Mouse (Mus musculus): ENCODE data around the gene Adam8. TPM values are rescaled to one million over a fixed set of nuclear protein-coding genes. Genes with fewer than 3 reads are reported as not detected.

Gene Adam8
- polyA plus RNA-seq, 1 experiment from 2014 or later = 2.4 TPM

GRCm38 (mm10) chr7:139949893-139950282, 42.5 kb downstream of the Adam8 start:
- Histone ChIP-seq H3K4me1 (ENCODE audit: control insufficient read depth, insufficient read depth, low read length) (no peaks in the 10 kb centered on the region), H3K27ac (replicated peaks; ENCODE audit: low read depth, low read length) (peak overlapping the region; percentile 56; the same call in 1 of the 2 replicates), H3K4me2 (ENCODE audit: low read depth, low read length) (peak overlapping the region; percentile 95), H3K36me3 (ENCODE audit: control insufficient read depth, insufficient read depth, low read length) (no peaks in the 10 kb centered on the region), H3K9me3 (ENCODE audit: control insufficient read depth, low read length) (no peaks in the 10 kb centered on the region), H3K4me3 (ENCODE audit: low read depth, low read length) (peak overlapping the region; percentile 55), H3K27me3 (replicated peaks; ENCODE audit: control insufficient read depth, insufficient read depth, low read length) (peaks cover 30% of the 10 kb centered on the region), H3K9ac (ENCODE audit: low read depth, low read length) (peak overlapping the region; percentile 68)
- peak; percentile 85 for DNase-seq (ENCODE audit: low spot score)
- ATAC-seq (ENCODE audit: low read depth) = peak; percentile 87
- under 1% methylated on average over 15 of the region's 15 CpGs for WGBS

GRCm38 (mm10) chr7:139946032-139946431, 46.3 kb downstream of the Adam8 start:
- no peak for DNase-seq (ENCODE audit: low spot score)
- Histone ChIP-seq H3K36me3 (ENCODE audit: control insufficient read depth, insufficient read depth, low read length) (no peaks in the 10 kb centered on the region), H3K27ac (replicated peaks; ENCODE audit: low read depth, low read length) (no peak overlapping the region), H3K9ac (ENCODE audit: low read depth, low read length) (no peak overlapping the region), H3K4me3 (ENCODE audit: low read depth, low read length) (no peak overlapping the region), H3K4me2 (ENCODE audit: low read depth, low read length) (no peak overlapping the region), H3K4me1 (ENCODE audit: control insufficient read depth, insufficient read depth, low read length) (no peaks in the 10 kb centered on the region), H3K9me3 (ENCODE audit: control insufficient read depth, low read length) (no peaks in the 10 kb centered on the region), H3K27me3 (replicated peaks; ENCODE audit: control insufficient read depth, insufficient read depth, low read length) (peaks cover 69% of the 10 kb centered on the region)
- 38% methylated on average over 5 of the region's 5 CpGs for WGBS
- ATAC-seq (ENCODE audit: low read depth) = no peak

GRCm38 (mm10) chr7:139945516-139945915, 46.8 kb downstream of the Adam8 start:
- no peak overlapping the region for H3K27ac ChIP-seq (replicated peaks; ENCODE audit: low read depth, low read length)
- no peaks in the 10 kb centered on the region for H3K9me3 ChIP-seq (ENCODE audit: control insufficient read depth, low read length)
- 13% methylated on average over 5 of the region's 5 CpGs for WGBS
- H3K36me3 ChIP-seq (ENCODE audit: control insufficient read depth, insufficient read depth, low read length) = no peaks in the 10 kb centered on the region
- ATAC-seq (ENCODE audit: low read depth) (no peak), DNase-seq (ENCODE audit: low spot score) (no peak)
- no peaks in the 10 kb centered on the region for H3K4me1 ChIP-seq (ENCODE audit: control insufficient read depth, insufficient read depth, low read length)
- no peak overlapping the region for H3K4me3 ChIP-seq (ENCODE audit: low read depth, low read length)
- H3K27me3 ChIP-seq (replicated peaks; ENCODE audit: control insufficient read depth, insufficient read depth, low read length) = peaks cover 71% of the 10 kb centered on the region
- H3K4me2 ChIP-seq (ENCODE audit: low read depth, low read length) = no peak overlapping the region
- no peak overlapping the region for H3K9ac ChIP-seq (ENCODE audit: low read depth, low read length)

GRCm38 (mm10) chr7:139944291-139945240, 47.8 kb downstream of the Adam8 start:
- Histone ChIP-seq H3K4me2 (ENCODE audit: low read depth, low read length) (peak overlapping the region; percentile 60), H3K9me3 (ENCODE audit: control insufficient read depth, low read length) (no peaks in the 10 kb centered on the region), H3K9ac (ENCODE audit: low read depth, low read length) (peak overlapping the region; percentile 45), H3K27ac (replicated peaks; ENCODE audit: low read depth, low read length) (no peak overlapping the region), H3K27me3 (replicated peaks; ENCODE audit: control insufficient read depth, insufficient read depth, low read length) (peaks cover 72% of the 10 kb centered on the region), H3K4me3 (ENCODE audit: low read depth, low read length) (peak overlapping the region; percentile 41), H3K36me3 (ENCODE audit: control insufficient read depth, insufficient read depth, low read length) (no peaks in the 10 kb centered on the region), H3K4me1 (ENCODE audit: control insufficient read depth, insufficient read depth, low read length) (no peaks in the 10 kb centered on the region)
- ATAC-seq (ENCODE audit: low read depth) (no peak), DNase-seq (ENCODE audit: low spot score) (no peak)
- WGBS = 6% methylated on average over 42 of the region's 68 CpGs

- peaks cover 72% of the 10 kb centered on the region for H3K27me3 ChIP-seq (replicated peaks; ENCODE audit: control insufficient read depth, insufficient read depth, low read length)
- peak within 1 kb of the TSS; percentile 41 for H3K4me3 ChIP-seq (ENCODE audit: low read depth, low read length)
- H3K36me3 ChIP-seq (ENCODE audit: control insufficient read depth, insufficient read depth, low read length) = no peaks in the 10 kb centered on the region
- DNase-seq (ENCODE audit: low spot score) (peak; percentile 31), ATAC-seq (ENCODE audit: low read depth) (peak; percentile 28; the same call in 1 of the 2 replicates)
- H3K27ac ChIP-seq (replicated peaks; ENCODE audit: low read depth, low read length) = no peak within 1 kb of the TSS
- WGBS = under 1% methylated on average over 26 of the region's 59 CpGs
- H3K9me3 ChIP-seq (ENCODE audit: control insufficient read depth, low read length) = no peaks in the 10 kb centered on the region
- peak within 1 kb of the TSS; percentile 45 for H3K9ac ChIP-seq (ENCODE audit: low read depth, low read length)
- H3K4me1 ChIP-seq (ENCODE audit: control insufficient read depth, insufficient read depth, low read length) = no peaks in the 10 kb centered on the region
- H3K4me2 ChIP-seq (ENCODE audit: low read depth, low read length) = peak within 1 kb of the TSS; percentile 60
These were observed 48.6 kb downstream of the Adam8 start, which contains the start of gene Utf1 for GRCm38 (mm10) chr7:139943674-139944281. Gene Utf1, plus strand, starts transcription at chr7:139943789.

- peaks cover 49% of the 10 kb centered on the region for H3K27me3 ChIP-seq (replicated peaks; ENCODE audit: control insufficient read depth, insufficient read depth, low read length)
These were observed 51.7 kb downstream of the Adam8 start for GRCm38 (mm10) chr7:139940476-139941209.

GRCm38 (mm10) chr7:139937810-139938209, 54.6 kb downstream of the Adam8 start:
- Histone ChIP-seq H3K4me3 (ENCODE audit: low read depth, low read length) (no peak overlapping the region), H3K9me3 (ENCODE audit: control insufficient read depth, low read length) (no peaks in the 10 kb centered on the region), H3K4me2 (ENCODE audit: low read depth, low read length) (no peak overlapping the region), H3K27me3 (replicated peaks; ENCODE audit: control insufficient read depth, insufficient read depth, low read length) (peaks cover 21% of the 10 kb centered on the region), H3K9ac (ENCODE audit: low read depth, low read length) (no peak overlapping the region), H3K4me1 (ENCODE audit: control insufficient read depth, insufficient read depth, low read length) (no peaks in the 10 kb centered on the region), H3K27ac (replicated peaks; ENCODE audit: low read depth, low read length) (no peak overlapping the region), H3K36me3 (ENCODE audit: control insufficient read depth, insufficient read depth, low read length) (no peaks in the 10 kb centered on the region)
- WGBS = 61% methylated on average over 5 of the region's 5 CpGs
- ATAC-seq (ENCODE audit: low read depth) (no peak), DNase-seq (ENCODE audit: low spot score) (no peak)

More at GRCm38 (mm10) chr7:139940476-139941209, 51.7 kb downstream of the Adam8 start:
- H3K27ac ChIP-seq (replicated peaks; ENCODE audit: low read depth, low read length) = no peak overlapping the region
- no peak overlapping the region for H3K4me3 ChIP-seq (ENCODE audit: low read depth, low read length)
- ATAC-seq (ENCODE audit: low read depth) = peak; percentile 46; the same call in 1 of the 2 replicates
- H3K9ac ChIP-seq (ENCODE audit: low read depth, low read length) = no peak overlapping the region
- no peaks in the 10 kb centered on the region for H3K4me1 ChIP-seq (ENCODE audit: control insufficient read depth, insufficient read depth, low read length)
- WGBS = 63% methylated on average over 16 of the region's 16 CpGs
- no peaks in the 10 kb centered on the region for H3K36me3 ChIP-seq (ENCODE audit: control insufficient read depth, insufficient read depth, low read length)
- peak; percentile 65 for DNase-seq (ENCODE audit: low spot score)
- H3K9me3 ChIP-seq (ENCODE audit: control insufficient read depth, low read length) = no peaks in the 10 kb centered on the region
- no peak overlapping the region for H3K4me2 ChIP-seq (ENCODE audit: low read depth, low read length)

GRCm38 (mm10) chr7:139937138-139937537, 55.2 kb downstream of the Adam8 start:
- H3K4me1 ChIP-seq (ENCODE audit: control insufficient read depth, insufficient read depth, low read length) = no peaks in the 10 kb centered on the region
- H3K9me3 ChIP-seq (ENCODE audit: control insufficient read depth, low read length) = no peaks in the 10 kb centered on the region
- no peak overlapping the region for H3K9ac ChIP-seq (ENCODE audit: low read depth, low read length)
- no peak for DNase-seq (ENCODE audit: low spot score)
- H3K4me3 ChIP-seq (ENCODE audit: low read depth, low read length) = no peak overlapping the region
- ATAC-seq (ENCODE audit: low read depth) = no peak
- H3K36me3 ChIP-seq (ENCODE audit: control insufficient read depth, insufficient read depth, low read length) = no peaks in the 10 kb centered on the region
- no peak overlapping the region for H3K27ac ChIP-seq (replicated peaks; ENCODE audit: low read depth, low read length)
- H3K27me3 ChIP-seq (replicated peaks; ENCODE audit: control insufficient read depth, insufficient read depth, low read length) = peaks cover 14% of the 10 kb centered on the region
- no peak overlapping the region for H3K4me2 ChIP-seq (ENCODE audit: low read depth, low read length)
- 55% methylated on average over 3 of the region's 3 CpGs for WGBS

Measured in embryonic facial prominence, embryonic 14.5 days (tissue).